Mouse (Mus musculus) kidney, adult 2 months (tissue): ENCODE measurements around the gene Sult1b1.

Experiments used
- CTCF ChIP-seq: fragments of 200-500 bp; conservative IDR thresholded peaks from 2 replicates; pipeline ENCODE4 v1.5.1; 2011; ENCODE audit warnings: low read depth, mild to moderate bottlenecking, control low read depth, low read length, moderate library complexity, mixed read lengths; ENCODE audit not compliant: insufficient read depth, insufficient read length
- POLR2A ChIP-seq: fragments of 200-500 bp; IDR thresholded peaks from one replicate; pipeline ENCODE4 v1.6.1; 2011; ENCODE audit warnings: low read depth, low read length, control low read depth

DNA sequence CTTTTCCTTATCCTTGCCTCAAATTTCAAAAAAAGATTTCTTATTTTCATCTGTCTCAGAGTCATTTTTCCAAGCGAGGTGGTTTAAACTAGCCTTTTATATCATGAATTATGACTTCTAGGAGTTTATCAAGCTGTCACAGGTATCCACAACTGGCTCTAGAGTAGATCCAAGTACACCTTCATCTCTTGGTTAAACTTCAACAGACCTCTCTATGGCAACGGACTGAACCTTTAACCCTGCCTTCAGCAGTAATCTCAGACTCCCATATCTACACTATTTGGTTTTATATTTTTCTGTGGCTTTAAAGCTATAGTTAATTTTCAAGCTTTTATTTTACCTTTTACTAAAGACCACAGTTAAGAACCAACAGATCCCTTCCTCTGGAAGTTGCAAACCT lies 5.7 kb downstream of the Sult1b1 start:
- no peak for TF ChIP-seq CTCF
- TF ChIP-seq POLR2A: no peak
